Mouse (Mus musculus) cortical plate, adult 2 months (tissue): ENCODE measurements around the gene Gm21750.

Experiments
- CTCF ChIP-seq: fragments of 200-500 bp; IDR thresholded peaks from 2 replicates; pipeline ENCODE4 v1.5.1; 2011; ENCODE audit warnings: mild to moderate bottlenecking, control low read depth, low read length; ENCODE audit not compliant: insufficient read depth; ENCODE audit errors: extremely low read depth
- POLR2A ChIP-seq: fragments of 200-500 bp; IDR thresholded peaks from 2 replicates; pipeline ENCODE4 v1.6.1; 2011; ENCODE audit warnings: mild to moderate bottlenecking, low read length, control low read depth; ENCODE audit not compliant: insufficient read depth; ENCODE audit errors: extremely low read depth

GRCm38 (mm10) chr14:73622988-73623387 lies 38.0 kb upstream of the Gm21750 start:
- TF ChIP-seq POLR2A (no peak), CTCF (no peak)
